Mouse (Mus musculus) right cerebral cortex, postnatal 10 days (tissue): ENCODE results near the gene Akap13.

Experiments
- DNase-seq, 2 experiments: peaks; one replicate each; pipeline ENCODE4 v3.0.0; 2021; ENCODE audit warnings: low spot score in 2 of 2

Gene Akap13

GRCm38 (mm10) chr7:75515472-75515871 is 60.1 kb downstream of the Akap13 start:
- no peak for DNase-seq

- DNase-seq, result no peak
Measured at GRCm38 (mm10) chr7:75516716-75517619, 61.6 kb downstream of the Akap13 start.

GRCm38 (mm10) chr7:75520531-75520930 is 65.2 kb downstream of the Akap13 start:
- no peak for DNase-seq

- no peak for DNase-seq
Measured at GRCm38 (mm10) chr7:75521199-75521598, 65.9 kb downstream of the Akap13 start.

GRCm38 (mm10) chr7:75522226-75522625 is 66.9 kb downstream of the Akap13 start:
- no peak for DNase-seq

- no peak for DNase-seq
Measured at GRCm38 (mm10) chr7:75524789-75525569, 69.6 kb downstream of the Akap13 start.

- no peak for DNase-seq
Measured at GRCm38 (mm10) chr7:75525716-75526401, 70.5 kb downstream of the Akap13 start.

GRCm38 (mm10) chr7:75528751-75529150 is 73.4 kb downstream of the Akap13 start:
- DNase-seq, result no peak

- DNase-seq, result no peak
Measured at GRCm38 (mm10) chr7:75529857-75530437, 74.6 kb downstream of the Akap13 start.

- no peak for DNase-seq
Measured at GRCm38 (mm10) chr7:75530642-75531041, 75.3 kb downstream of the Akap13 start.

- DNase-seq, result no peak
Measured at GRCm38 (mm10) chr7:75533079-75533478, 77.7 kb downstream of the Akap13 start.

GRCm38 (mm10) chr7:75536298-75536697 is 81.0 kb downstream of the Akap13 start:
- DNase-seq, result no peak

- no peak for DNase-seq
Measured at GRCm38 (mm10) chr7:75537567-75537966, 82.2 kb downstream of the Akap13 start.

GRCm38 (mm10) chr7:75538513-75538912 is 83.2 kb downstream of the Akap13 start:
- DNase-seq, result no peak

- no peak for DNase-seq
Measured at GRCm38 (mm10) chr7:75539168-75539567, 83.8 kb downstream of the Akap13 start.

- no peak for DNase-seq
Measured at GRCm38 (mm10) chr7:75549856-75550255, 94.5 kb downstream of the Akap13 start.

- no peak for DNase-seq
Measured at GRCm38 (mm10) chr7:75550791-75551336, 95.5 kb downstream of the Akap13 start.

- no peak for DNase-seq
Measured at GRCm38 (mm10) chr7:75553002-75553666, 97.8 kb downstream of the Akap13 start.

GRCm38 (mm10) chr7:75553667-75554045 is 98.3 kb downstream of the Akap13 start:
- DNase-seq, result no peak

GRCm38 (mm10) chr7:75554065-75554464 is 98.7 kb downstream of the Akap13 start:
- no peak for DNase-seq

- no peak for DNase-seq
Measured at GRCm38 (mm10) chr7:75555940-75556339, 100.6 kb downstream of the Akap13 start.
